Mouse (Mus musculus) liver, embryonic 16.5 days (tissue): Measurements from ENCODE around the gene Slc34a3. TPM values are rescaled to one million over a fixed set of nuclear protein-coding genes. Genes with fewer than 3 reads are reported as not detected.
"Not testable (repeated sequence)": the region's sequence is repeated elsewhere in the genome, so short reads cannot be mapped to it uniquely, and the experiment has no call there.

Source experiments
- ATAC-seq: fragments of 200-750 bp; cut with Nextera tagmentation; 2 replicates; pipeline ENCODE4 v1.8.0; 2017; ENCODE audit warnings: low read depth, mild to moderate bottlenecking, moderate number of reproducible peaks, moderate library complexity
- H3K27ac ChIP-seq: fragments of 300-500 bp; sonication (generic); 2 replicates; pipeline ENCODE4 v1.5.1; 2014; ENCODE audit warnings: mild to moderate bottlenecking, low read length
- H3K27me3 ChIP-seq: fragments of 300-500 bp; sonication (generic); 2 replicates; pipeline ENCODE4 v1.6.1; 2014; ENCODE audit warnings: low read depth, low read length, mixed read lengths; ENCODE audit not compliant: control insufficient read depth, insufficient read depth
- H3K36me3 ChIP-seq: fragments of 300-500 bp; sonication (generic); 2 replicates; pipeline ENCODE4 v1.6.1; 2014; ENCODE audit warnings: mild to moderate bottlenecking; ENCODE audit not compliant: control insufficient read depth, insufficient read depth
- H3K4me1 ChIP-seq: fragments of 300-500 bp; sonication (generic); 2 replicates; pipeline ENCODE4 v1.6.1; 2014; ENCODE audit warnings: low read depth, low read length, mixed read lengths; ENCODE audit not compliant: control insufficient read depth
- H3K4me2 ChIP-seq: fragments of 300-500 bp; sonication (generic); 2 replicates; pipeline ENCODE4 v1.6.1; 2014; ENCODE audit warnings: low read depth, low read length, mixed read lengths
- H3K4me3 ChIP-seq: fragments of 300-500 bp; sonication (generic); 2 replicates; pipeline ENCODE4 v1.5.1; 2014; ENCODE audit warnings: low read depth, mild to moderate bottlenecking, low read length
- H3K9ac ChIP-seq: fragments of 300-500 bp; sonication (generic); 2 replicates; pipeline ENCODE4 v1.6.1; 2014; ENCODE audit warnings: low read depth, low read length
- H3K9me3 ChIP-seq: fragments of 300-500 bp; sonication (generic); replicated peaks from 2 replicates; pipeline ENCODE4 v1.6.1; 2016; ENCODE audit warnings: low read length; ENCODE audit not compliant: control insufficient read depth
- WGBS: fragments of 180-500 bp; shearing (Covaris S2); extraction: QIAGEN DNeasy Blood & Tissue Kit; methylation state at CpG from one replicate; pipeline ENCODE4 v1.1.7; 2014; ENCODE audit not compliant: insufficient replicate concordance; 5-methylcytosine and 5-hydroxymethylcytosine counted together
- polyA plus RNA-seq: library from polyadenylated mRNA; unstranded; fragments of >200 nt; fragmentation: Nextera tagmentation; extraction: Ambion mirVana; gene quantifications from 2 replicates; pipeline ENCODE4 v1.2.1, GENCODE M21; 2015

Gene Slc34a3
- polyA plus RNA-seq, 1 experiment from 2014 or later, result 0.08 TPM

GRCm38 (mm10) chr2:25257250-25257649 lies 23.1 kb upstream of the Slc34a3 start:
- not testable (repeated sequence) for H3K4me2 ChIP-seq, H3K36me3 ChIP-seq, H3K9me3 ChIP-seq, H3K27ac ChIP-seq, H3K9ac ChIP-seq, ATAC-seq, H3K4me3 ChIP-seq, H3K27me3 ChIP-seq
- 72% methylated on average over 5 of the region's 5 CpGs for WGBS
- peaks cover 19% of the 10 kb centered on the region for H3K4me1 ChIP-seq

- H3K36me3 ChIP-seq, H3K27me3 ChIP-seq, H3K9me3 ChIP-seq, H3K27ac ChIP-seq, ATAC-seq: not testable (repeated sequence)
- Histone ChIP-seq H3K9ac (peak overlapping the region; percentile 91), H3K4me2 (peak overlapping the region; percentile 73), H3K4me3 (peak overlapping the region; percentile 100), H3K4me1 (peaks cover 14% of the 10 kb centered on the region)
- WGBS, result 40% methylated on average over 11 of the region's 12 CpGs
Observed at GRCm38 (mm10) chr2:25256443-25257109, 22.4 kb upstream of the Slc34a3 start.

- Histone ChIP-seq H3K27me3 (no peaks in the 10 kb centered on the region), H3K4me3 (peak within 1 kb of the TSS; percentile 100), H3K9ac (peak within 1 kb of the TSS; percentile 91), H3K27ac (peak within 1 kb of the TSS; percentile 87), H3K4me1 (peaks cover 14% of the 10 kb centered on the region), H3K36me3 (peaks cover 5% of the 10 kb centered on the region; the same call in 1 of the 2 replicates), H3K4me2 (peak within 1 kb of the TSS; percentile 73), H3K9me3 (no peaks in the 10 kb centered on the region)
- under 1% methylated on average over 39 of the region's 39 CpGs for WGBS
- peak; percentile 88 for ATAC-seq
Observed at GRCm38 (mm10) chr2:25255284-25255779, 21.2 kb upstream of the Slc34a3 start, which contains the start of gene Tmem203. Gene Tmem203 (plus strand): TSS chr2:25255439.

- no peak for ATAC-seq
- no peak overlapping the region for H3K9ac ChIP-seq
- no peak overlapping the region for H3K27ac ChIP-seq
- H3K27me3 ChIP-seq, result no peaks in the 10 kb centered on the region
- H3K4me1 ChIP-seq, result peaks cover 14% of the 10 kb centered on the region
- no peak overlapping the region for H3K4me2 ChIP-seq
- 76% methylated on average over 1 of the region's 1 CpGs for WGBS
- H3K36me3 ChIP-seq, result peaks cover 15% of the 10 kb centered on the region
- H3K9me3 ChIP-seq, result no peaks in the 10 kb centered on the region
- no peak overlapping the region for H3K4me3 ChIP-seq
Observed at GRCm38 (mm10) chr2:25252331-25252730, 18.2 kb upstream of the Slc34a3 start.

GRCm38 (mm10) chr2:25246183-25247072 lies 12.3 kb upstream of the Slc34a3 start, which contains the start of gene AL732309.1:
Gene AL732309.1 (minus strand): TSS chr2:25246863.
- no peak within 1 kb of the TSS for H3K4me3 ChIP-seq
- WGBS, result 78% methylated on average over 10 of the region's 10 CpGs
- no peak within 1 kb of the TSS for H3K27ac ChIP-seq
- H3K36me3 ChIP-seq, result peaks cover 15% of the 10 kb centered on the region
- peaks cover 20% of the 10 kb centered on the region for H3K27me3 ChIP-seq
- no peak within 1 kb of the TSS for H3K4me2 ChIP-seq
- ATAC-seq, result no peak
- H3K9me3 ChIP-seq, result no peaks in the 10 kb centered on the region
- no peak within 1 kb of the TSS for H3K9ac ChIP-seq
- H3K4me1 ChIP-seq, result peaks cover 12% of the 10 kb centered on the region

GRCm38 (mm10) chr2:25244144-25244543 lies 10.0 kb upstream of the Slc34a3 start:
- Histone ChIP-seq H3K4me1 (peaks cover 19% of the 10 kb centered on the region), H3K27ac (no peak overlapping the region), H3K9ac (no peak overlapping the region), H3K4me3 (no peak overlapping the region), H3K27me3 (peaks cover 29% of the 10 kb centered on the region), H3K4me2 (no peak overlapping the region), H3K9me3 (no peaks in the 10 kb centered on the region), H3K36me3 (peaks cover 4% of the 10 kb centered on the region)
- WGBS, result 75% methylated on average over 4 of the region's 4 CpGs
- no peak for ATAC-seq

- no peak overlapping the region for H3K27ac ChIP-seq
- H3K4me2 ChIP-seq, result no peak overlapping the region
- no peak for ATAC-seq
- no peaks in the 10 kb centered on the region for H3K9me3 ChIP-seq
- peaks cover 19% of the 10 kb centered on the region for H3K4me1 ChIP-seq
- H3K36me3 ChIP-seq, result no peaks in the 10 kb centered on the region; the same call in none of the 2 replicates
- H3K9ac ChIP-seq, result no peak overlapping the region
- 66% methylated on average over 8 of the region's 8 CpGs for WGBS
- no peak overlapping the region for H3K4me3 ChIP-seq
- peaks cover 29% of the 10 kb centered on the region for H3K27me3 ChIP-seq
Observed at GRCm38 (mm10) chr2:25243342-25243741, 9.2 kb upstream of the Slc34a3 start.

GRCm38 (mm10) chr2:25242101-25242506 lies 7.9 kb upstream of the Slc34a3 start, which contains the start of the genes Rnf208 and Cysrt1:
Gene Rnf208 (plus strand): TSS chr2:25242255.
Gene Cysrt1 (minus strand): TSS chr2:25242452.
- Histone ChIP-seq H3K27me3 (peaks cover 29% of the 10 kb centered on the region), H3K4me2 (peak within 1 kb of the TSS; percentile 73), H3K36me3 (no peaks in the 10 kb centered on the region; the same call in 1 of the 2 replicates), H3K4me3 (peak within 1 kb of the TSS; percentile 56), H3K4me1 (peaks cover 19% of the 10 kb centered on the region), H3K9me3 (no peaks in the 10 kb centered on the region), H3K27ac (no peak within 1 kb of the TSS), H3K9ac (peak within 1 kb of the TSS; percentile 33; the same call in 1 of the 2 replicates)
- no peak for ATAC-seq
- WGBS, result 0% methylated on average over 33 of the region's 59 CpGs
